Mouse (Mus musculus) limb, embryonic 14.5 days (tissue): ENCODE measurements around the gene Icam1. TPM values are rescaled to one million over a fixed set of nuclear protein-coding genes. Genes with fewer than 3 reads are reported as not detected.

Experiments
- ATAC-seq: fragments of 200-750 bp; cut with Nextera tagmentation; 2 replicates; pipeline ENCODE4 v1.8.0; 2017; ENCODE audit warnings: low read depth, moderate number of reproducible peaks, moderate TSS enrichment; ENCODE audit not compliant: low FRiP score
- DNase-seq: peaks from one replicate; pipeline ENCODE4 v3.0.0-alpha.2; 2015; ENCODE audit warnings: low spot score
- H3K27ac ChIP-seq: fragments of 300-500 bp; sonication (generic); replicated peaks from 2 replicates; pipeline ENCODE4 v1.5.1; 2014; ENCODE audit warnings: low read depth, mild to moderate bottlenecking, low read length, moderate library complexity, mixed read lengths
- H3K27me3 ChIP-seq: fragments of 300-500 bp; sonication (generic); 2 replicates; pipeline ENCODE4 v1.6.1; 2014; ENCODE audit warnings: low read length, mixed read lengths; ENCODE audit not compliant: control insufficient read depth, insufficient read depth
- H3K36me3 ChIP-seq: fragments of 300-500 bp; sonication (generic); 2 replicates; pipeline ENCODE4 v1.6.1; 2014; ENCODE audit warnings: mild to moderate bottlenecking, low read length, moderate library complexity, mixed read lengths; ENCODE audit not compliant: control insufficient read depth, insufficient read depth
- H3K4me1 ChIP-seq: fragments of 300-500 bp; sonication (generic); 2 replicates; pipeline ENCODE4 v1.6.1; 2014; ENCODE audit warnings: antibody characterized with exemption, low read length, mixed read lengths; ENCODE audit not compliant: control insufficient read depth, insufficient read depth
- H3K4me2 ChIP-seq: fragments of 300-500 bp; sonication (generic); replicated peaks from 2 replicates; pipeline ENCODE4 v1.6.1; 2014; ENCODE audit warnings: low read depth, mild to moderate bottlenecking, low read length, moderate library complexity; ENCODE audit not compliant: severe bottlenecking
- H3K4me3 ChIP-seq: fragments of 300-500 bp; sonication (generic); replicated peaks from 2 replicates; pipeline ENCODE4 v1.5.1; 2014; ENCODE audit warnings: low read length
- H3K9ac ChIP-seq: fragments of 300-500 bp; sonication (generic); 2 replicates; pipeline ENCODE4 v1.6.1; 2014; ENCODE audit warnings: mild to moderate bottlenecking, low read depth, low read length, moderate library complexity; ENCODE audit not compliant: severe bottlenecking
- H3K9me3 ChIP-seq: fragments of 300-500 bp; sonication (generic); 2 replicates; pipeline ENCODE4 v1.6.1; 2016; ENCODE audit warnings: low read length; ENCODE audit not compliant: control insufficient read depth
- POLR2A ChIP-seq: fragments of 200-500 bp; IDR thresholded peaks from 2 replicates; pipeline ENCODE4 v1.8.0; 2012; ENCODE audit warnings: inconsistent platforms, mild to moderate bottlenecking, moderate library complexity, borderline replicate concordance; ENCODE audit not compliant: insufficient read depth, insufficient read length; ENCODE audit errors: extremely low read depth
- WGBS: fragments of 180-500 bp; shearing (Covaris S2); extraction: QIAGEN DNeasy Blood & Tissue Kit; methylation state at CpG from one replicate; pipeline ENCODE4 v1.1.7; 2014; 5-methylcytosine and 5-hydroxymethylcytosine counted together
- polyA plus RNA-seq, 2 experiments: library from polyadenylated mRNA; depleted of rRNA in 1 of 2; stranded (reverse) in 1 of 2; unstranded in 1 of 2; fragments of >200 nt; fragmentation: Nextera tagmentation in 1 of 2; extraction: Ambion mirVana in 1 of 2; gene quantifications; 2 replicates each; pipeline versions ENCODE4 v1.2.1 to v1.2.3; 2012 to 2014

Gene Icam1
- polyA plus RNA-seq (2012; rRNA removed), result 15.5 and 16.6 TPM in 2 replicates
- 18.3 and 21.2 TPM in 2 replicates for polyA plus RNA-seq (2014; fragmentation: Nextera tagmentation; extraction: Ambion mirVana)

DNA sequence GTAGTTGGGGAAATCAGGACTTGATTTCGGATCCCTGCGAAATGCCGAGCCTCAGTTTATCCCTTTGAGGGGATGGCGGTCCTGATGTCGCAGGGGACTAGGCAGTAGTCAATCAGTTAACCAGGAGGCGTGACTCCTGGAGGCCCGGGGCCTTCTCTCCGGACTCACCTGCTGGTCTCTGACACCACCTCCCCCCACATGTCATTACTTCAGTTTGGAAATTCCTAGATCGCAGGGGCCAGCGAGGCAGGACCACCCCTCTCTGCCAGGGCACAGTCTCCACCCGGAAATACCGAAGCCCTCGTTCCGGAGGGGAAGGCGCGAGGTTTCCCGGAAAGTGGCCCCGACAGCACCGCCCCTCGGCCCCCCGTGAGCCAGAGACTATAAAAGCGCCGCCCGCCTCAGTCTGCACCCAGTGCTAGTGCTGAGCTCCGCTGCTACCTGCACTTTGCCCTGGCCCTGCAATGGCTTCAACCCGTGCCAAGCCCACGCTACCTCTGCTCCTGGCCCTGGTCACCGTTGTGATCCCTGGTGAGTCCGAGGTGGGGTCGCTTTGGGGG, at the start of gene Icam1:
Icam1 (plus strand) TSS at position 415 of the 560 bp plus-strand sequence.
- peaks cover 33% of the 10 kb centered on the region for H3K27me3 ChIP-seq
- peak; percentile 32; the same call in 1 of the 2 replicates for ATAC-seq

GRCm38 (mm10) chr9:20966008-20966407, 49.8 kb upstream of the Icam1 start:
- Histone ChIP-seq H3K4me3 (no peak overlapping the region), H3K27me3 (no peaks in the 10 kb centered on the region), H3K9ac (no peak overlapping the region), H3K36me3 (peaks cover 62% of the 10 kb centered on the region), H3K27ac (no peak overlapping the region), H3K9me3 (no peaks in the 10 kb centered on the region), H3K4me1 (peaks cover under 1% of the 10 kb centered on the region), H3K4me2 (no peak overlapping the region)
- ATAC-seq (no peak), DNase-seq (no peak)
- WGBS, result 81% methylated on average over 3 of the region's 3 CpGs
- TF ChIP-seq POLR2A, result no peak

More for the DNA sequence above, at the start of gene Icam1:
- no peak for DNase-seq
- Histone ChIP-seq H3K4me1 (0 out of 2 replicates have a peak, but pooled peaks cover 8% of the 10 kb centered on the region), H3K4me2 (peak within 1 kb of the TSS; percentile 65), H3K9me3 (no peaks in the 10 kb centered on the region), H3K27ac (no peak within 1 kb of the TSS), H3K4me3 (peak within 1 kb of the TSS; percentile 41), H3K36me3 (no peaks in the 10 kb centered on the region), H3K9ac (peak within 1 kb of the TSS; percentile 48)
- TF ChIP-seq POLR2A, result no peak
- 0% methylated on average over 28 of the region's 30 CpGs for WGBS

- DNase-seq (no peak), ATAC-seq (no peak)
- Histone ChIP-seq H3K36me3 (peaks cover 62% of the 10 kb centered on the region), H3K4me3 (no peak overlapping the region), H3K9ac (no peak overlapping the region), H3K9me3 (no peaks in the 10 kb centered on the region), H3K27ac (no peak overlapping the region), H3K4me2 (no peak overlapping the region), H3K27me3 (no peaks in the 10 kb centered on the region), H3K4me1 (peaks cover 8% of the 10 kb centered on the region)
- no peak for TF ChIP-seq POLR2A
- WGBS, result 79% methylated on average over 5 of the region's 5 CpGs
These were observed 49.0 kb upstream of the Icam1 start for GRCm38 (mm10) chr9:20966747-20967146.

GRCm38 (mm10) chr9:20971751-20972140, 44.0 kb upstream of the Icam1 start:
- H3K4me2 ChIP-seq, result peak overlapping the region; percentile 70
- peaks cover 34% of the 10 kb centered on the region for H3K36me3 ChIP-seq
- DNase-seq (peak; percentile 80), ATAC-seq (peak; percentile 73)
- peak overlapping the region; percentile 4; the same call in 1 of the 2 replicates for H3K4me3 ChIP-seq
- peak overlapping the region; percentile 59 for H3K9ac ChIP-seq
- no peak for TF ChIP-seq POLR2A
- WGBS, result 18% methylated on average over 7 of the region's 7 CpGs
- H3K27me3 ChIP-seq, result no peaks in the 10 kb centered on the region
- no peaks in the 10 kb centered on the region for H3K9me3 ChIP-seq
- peak overlapping the region; percentile 95 for H3K27ac ChIP-seq
- peaks cover 41% of the 10 kb centered on the region for H3K4me1 ChIP-seq

GRCm38 (mm10) chr9:20972141-20972992, 43.4 kb upstream of the Icam1 start:
- peak; percentile 78 for DNase-seq
- peaks cover 45% of the 10 kb centered on the region for H3K4me1 ChIP-seq

More at GRCm38 (mm10) chr9:20972141-20972992, 43.4 kb upstream of the Icam1 start:
- Histone ChIP-seq H3K4me3 (peak overlapping the region; percentile 28), H3K27ac (peak overlapping the region; percentile 95), H3K9ac (peak overlapping the region; percentile 59), H3K9me3 (no peaks in the 10 kb centered on the region), H3K27me3 (no peaks in the 10 kb centered on the region), H3K36me3 (peaks cover 27% of the 10 kb centered on the region), H3K4me2 (peak overlapping the region; percentile 70)
- WGBS, result 15% methylated on average over 28 of the region's 28 CpGs
- no peak for TF ChIP-seq POLR2A
- peak; percentile 56 for ATAC-seq
